Mouse (Mus musculus) left cerebral cortex, adult 8-10 months (tissue): ENCODE data around the gene Zfp13. TPM values are rescaled to one million over a fixed set of nuclear protein-coding genes. Genes with fewer than 3 reads are reported as not detected.

ENCODE experiments used
- DNase-seq, 2 experiments: peaks; one replicate each; pipeline ENCODE4 v3.0.0; 2022; ENCODE audit warnings: low spot score in 2 of 2
- total RNA-seq, 4 experiments: library from RNA; stranded (reverse); gene quantifications; 2 replicates each; pipeline ENCODE4 v1.2.4; 2022

Zfp13 gene
- total RNA-seq, 4 experiments from 2014 or later: 20.6 to 32.1 (median 27.1) TPM

- DNase-seq: no peak
These were observed 48.4 kb downstream of the Zfp13 start for GRCm38 (mm10) chr17:23550856-23551255.

DNA sequence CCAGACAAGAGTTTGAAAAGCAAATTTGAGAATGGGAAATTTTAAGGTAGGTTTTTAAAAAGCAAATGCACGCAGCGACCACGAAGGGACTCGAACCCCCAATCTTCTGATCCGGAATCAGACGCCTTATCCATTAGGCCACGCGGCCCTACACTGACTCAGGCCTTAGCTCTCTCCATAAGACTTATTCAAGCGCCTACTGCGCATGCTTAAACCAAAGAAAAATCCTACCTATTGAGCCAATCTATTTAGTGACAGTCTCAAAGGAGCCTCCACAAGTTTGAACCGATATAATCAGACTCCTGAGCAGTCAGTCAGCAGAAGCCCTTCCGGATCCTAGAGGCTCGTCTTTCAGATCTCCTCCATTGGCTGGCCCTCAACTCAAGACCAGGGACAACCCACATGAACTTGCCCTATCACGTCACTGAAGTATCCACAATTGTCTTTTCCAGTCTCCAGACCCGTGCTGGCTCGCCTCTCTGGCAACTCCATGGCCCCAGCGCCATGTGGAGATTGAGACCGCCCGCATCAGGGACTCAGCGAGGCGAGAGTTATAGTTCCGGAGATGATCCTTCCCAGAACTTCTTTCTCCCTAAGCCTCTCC, 49.0 kb downstream of the Zfp13 start:
- peak; percentile 87 to 100 for DNase-seq

- peak; percentile 12 to 34 for DNase-seq
These were observed 49.8 kb downstream of the Zfp13 start for GRCm38 (mm10) chr17:23549441-23549840.

- peak; percentile 75 to 96 for DNase-seq
These were observed 50.7 kb downstream of the Zfp13 start for GRCm38 (mm10) chr17:23548615-23549014.

GRCm38 (mm10) chr17:23547681-23548443, 51.4 kb downstream of the Zfp13 start:
- peak in 1 of 2 experiments; percentile 2 for DNase-seq

DNA sequence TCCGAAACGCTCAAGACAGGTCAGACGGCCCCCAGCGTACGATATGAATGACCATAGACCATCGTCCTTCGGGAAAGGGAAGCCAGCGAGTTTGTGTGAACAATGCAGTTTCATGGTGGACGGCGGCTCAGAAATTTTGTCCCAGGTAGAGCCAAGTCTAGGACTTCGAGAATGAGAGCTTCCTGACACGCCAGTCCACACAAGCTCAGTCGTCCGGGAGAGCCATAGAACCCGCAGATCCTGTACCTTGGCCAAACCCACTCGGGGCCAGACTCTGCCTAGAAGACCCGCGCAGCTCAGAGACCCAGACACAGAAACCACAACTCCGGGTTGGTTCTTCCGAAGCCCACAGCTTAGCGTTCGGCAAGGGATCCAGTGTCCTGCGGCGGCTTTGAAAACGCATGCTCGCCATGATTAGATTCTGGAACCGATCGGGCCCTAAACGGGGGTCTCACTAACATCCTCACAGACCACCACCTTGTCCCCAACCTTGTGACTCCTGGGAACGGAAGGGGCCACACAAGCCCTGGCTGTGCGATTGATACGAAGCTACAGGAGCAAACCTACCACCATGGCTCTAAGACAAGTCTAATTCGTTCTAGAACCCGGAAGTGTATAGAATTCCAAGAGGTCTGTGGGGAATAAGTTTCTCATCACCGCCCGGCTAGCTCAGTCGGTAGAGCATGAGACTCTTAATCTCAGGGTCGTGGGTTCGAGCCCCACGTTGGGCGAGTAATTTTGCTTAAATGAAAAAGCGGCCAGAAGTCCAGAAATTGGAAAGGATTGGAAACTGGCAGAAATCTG, 52.4 kb downstream of the Zfp13 start:
- DNase-seq: peak; percentile 75 to 98

DNA sequence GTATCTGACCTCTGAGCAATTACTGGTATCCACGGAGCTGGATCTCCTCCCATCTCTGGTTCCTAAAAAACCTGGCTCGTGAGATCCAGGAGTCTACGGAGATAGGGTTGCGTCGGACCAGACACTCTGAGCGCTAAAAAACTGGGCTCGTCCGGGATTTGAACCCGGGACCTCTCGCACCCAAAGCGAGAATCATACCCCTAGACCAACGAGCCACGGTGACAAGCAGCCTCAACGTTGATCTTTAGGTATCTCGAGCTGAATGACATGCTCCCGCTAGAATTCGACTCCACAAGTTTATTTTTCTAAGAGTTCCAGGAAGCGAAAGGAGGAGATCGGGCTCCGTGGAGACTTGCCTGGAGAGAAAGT, 53.0 kb downstream of the Zfp13 start:
- peak; percentile 47 to 86 for DNase-seq

DNA sequence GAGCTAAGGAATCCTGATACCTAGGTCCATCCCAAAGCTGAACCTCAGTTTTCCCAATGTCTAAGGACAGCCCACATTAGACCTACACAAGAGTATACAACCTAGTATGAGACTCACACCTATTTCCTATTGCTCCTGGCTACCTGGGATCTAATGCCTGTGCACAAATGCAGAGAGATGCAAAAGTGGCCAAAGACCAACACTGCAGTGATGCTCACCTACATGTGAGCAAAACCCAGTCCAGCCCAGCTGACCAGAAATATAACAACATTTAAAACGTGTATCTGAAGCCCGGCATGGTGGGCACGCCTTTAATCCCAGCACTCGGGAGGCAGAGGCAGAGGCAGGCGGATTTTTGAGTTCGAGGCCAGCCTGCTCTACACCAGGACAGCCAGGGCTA, 53.4 kb downstream of the Zfp13 start:
- DNase-seq: peak in 1 of 2 experiments; percentile 1

GRCm38 (mm10) chr17:23544766-23545165, 54.5 kb downstream of the Zfp13 start:
- DNase-seq: no peak

DNA sequence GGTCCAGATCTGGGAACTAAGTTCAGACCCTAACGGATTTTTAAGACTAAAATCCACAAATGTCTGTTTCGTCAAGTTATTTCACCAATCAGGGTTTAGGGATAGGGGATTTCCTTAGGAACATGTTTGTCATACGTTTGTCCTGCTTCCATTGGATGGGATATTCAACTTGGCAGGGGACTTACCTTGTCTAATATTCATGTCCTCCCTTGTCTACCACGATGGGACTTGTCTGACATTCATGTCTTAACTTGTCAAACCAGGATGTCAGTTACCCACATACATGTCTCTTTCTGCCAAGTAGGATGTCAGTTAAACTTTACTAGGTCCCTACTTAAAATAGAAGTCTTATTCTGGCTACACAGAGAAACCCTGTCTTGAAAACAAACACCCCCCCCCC, 55.3 kb downstream of the Zfp13 start:
- DNase-seq: no peak

DNA sequence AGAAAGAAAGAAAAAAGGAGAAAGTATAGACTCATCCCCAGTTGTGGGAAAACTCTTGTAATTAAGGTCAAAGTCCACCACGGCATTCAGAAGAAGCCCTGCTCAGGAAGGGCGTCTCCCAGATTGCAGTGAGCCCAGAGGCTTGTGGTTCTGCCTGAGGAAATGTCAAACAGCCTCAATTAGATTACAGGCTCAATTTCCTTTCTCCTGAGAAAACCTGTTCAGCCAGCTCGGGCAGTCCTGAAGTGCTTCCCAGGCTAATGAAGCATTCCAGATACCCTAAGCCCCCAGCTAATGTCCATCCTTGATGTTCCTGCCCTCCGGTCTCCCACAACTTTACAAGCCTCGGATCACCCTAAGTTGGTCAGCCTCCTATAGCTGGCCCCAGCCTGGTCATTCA, 56.0 kb downstream of the Zfp13 start:
- no peak for DNase-seq

GRCm38 (mm10) chr17:23542835-23543234, 56.5 kb downstream of the Zfp13 start:
- DNase-seq: peak in 1 of 2 experiments; percentile 1

DNA sequence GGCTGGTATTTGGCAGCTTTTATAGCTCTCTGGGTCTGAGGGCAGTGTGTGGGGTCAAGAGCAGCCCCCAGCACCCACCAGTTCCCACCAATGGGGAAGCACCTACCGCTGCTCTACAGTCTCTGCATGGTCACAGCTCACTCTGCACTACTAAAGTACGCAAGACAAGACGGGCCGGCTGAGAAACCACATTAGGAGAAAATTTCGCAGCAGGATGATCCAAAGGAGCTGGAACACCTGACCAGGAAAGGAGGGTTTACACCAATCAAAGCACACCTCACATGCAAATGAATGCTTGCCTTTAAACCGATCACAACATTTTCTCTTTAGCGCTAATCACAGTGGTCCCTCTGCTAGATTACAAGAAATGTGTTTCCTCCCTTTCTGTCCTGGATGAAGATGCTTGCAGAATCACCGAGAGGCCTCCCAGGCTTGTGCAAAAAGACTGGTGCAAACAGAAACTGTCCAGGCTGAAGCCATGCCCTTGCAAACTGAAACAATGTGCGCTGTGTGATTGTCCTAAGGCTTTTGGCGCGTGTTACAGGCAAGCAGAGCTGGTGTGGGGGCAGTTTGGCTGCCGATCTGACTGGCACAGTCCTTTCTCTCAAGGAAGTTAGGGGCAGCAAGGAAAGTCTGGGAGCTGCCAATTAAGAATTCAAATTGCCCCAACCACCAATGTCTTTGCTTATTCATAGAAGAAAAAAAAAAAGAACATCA, 57.1 kb downstream of the Zfp13 start:
- DNase-seq: peak in 1 of 2 experiments; percentile 2

DNA sequence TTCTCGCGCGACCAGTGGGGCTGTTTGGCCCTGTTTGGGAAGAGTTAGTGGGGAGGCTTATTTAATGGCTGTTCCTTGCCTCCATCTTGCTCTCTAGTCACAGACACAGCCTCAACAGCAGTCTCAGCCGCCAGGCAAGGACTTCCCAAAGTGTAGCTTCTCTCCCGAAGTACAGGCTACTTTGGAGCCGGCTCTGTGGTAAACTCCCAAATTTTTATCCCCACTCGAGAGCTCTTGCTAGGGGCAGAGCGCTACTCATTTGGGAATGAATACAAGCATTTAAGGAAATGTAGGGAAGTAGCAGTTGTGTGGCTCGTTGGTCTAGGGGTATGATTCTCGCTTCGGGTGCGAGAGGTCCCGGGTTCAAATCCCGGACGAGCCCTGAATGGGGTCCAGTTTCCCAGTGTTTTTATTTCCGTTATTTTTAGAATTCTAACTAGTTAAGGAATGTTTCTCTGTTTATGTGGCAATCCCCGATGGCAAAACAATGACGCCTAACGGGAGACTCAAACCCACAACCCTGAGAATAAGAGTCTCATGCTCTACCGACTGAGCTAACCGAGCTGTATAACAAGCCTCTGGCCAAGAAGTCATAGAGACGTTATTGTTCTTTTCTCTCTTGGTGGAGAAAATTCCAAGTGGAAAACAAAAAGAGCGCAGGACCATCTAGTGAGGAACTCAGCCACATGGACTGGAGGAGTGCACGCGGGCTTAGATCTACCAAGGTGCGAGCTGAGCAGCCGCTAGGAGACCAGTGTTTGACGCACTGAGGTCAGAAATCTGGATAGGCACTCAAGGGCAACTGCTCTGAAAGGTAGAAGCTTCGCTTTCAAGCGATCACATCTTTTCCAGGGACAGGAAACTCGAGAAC, 58.4 kb downstream of the Zfp13 start:
- peak in 1 of 2 experiments; percentile 29 for DNase-seq

DNA sequence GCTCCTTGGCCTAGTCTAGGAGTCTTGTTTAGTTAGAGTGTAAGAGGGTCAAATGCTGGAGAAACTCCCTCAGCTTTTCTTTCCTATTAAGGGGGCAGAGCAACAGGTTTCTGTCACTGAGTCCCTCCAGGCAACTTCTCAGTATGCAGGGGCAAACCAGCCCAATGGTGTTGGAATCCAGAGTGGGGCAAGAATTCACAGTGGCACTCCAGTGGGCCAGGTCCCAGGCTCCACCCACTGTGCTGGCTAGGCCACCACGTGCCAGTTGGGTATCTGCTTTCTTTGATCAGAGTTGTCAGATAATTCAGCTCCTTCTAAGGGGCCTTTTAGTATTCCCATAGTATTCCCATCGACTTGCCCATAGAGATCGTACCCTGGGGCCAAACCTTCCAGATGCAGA, 59.2 kb downstream of the Zfp13 start:
- no peak for DNase-seq

- DNase-seq: no peak
These were observed 59.7 kb downstream of the Zfp13 start for GRCm38 (mm10) chr17:23539608-23540007.

- DNase-seq: peak in 1 of 2 experiments; percentile 3
These were observed 60.8 kb downstream of the Zfp13 start for GRCm38 (mm10) chr17:23538299-23539015.

DNA sequence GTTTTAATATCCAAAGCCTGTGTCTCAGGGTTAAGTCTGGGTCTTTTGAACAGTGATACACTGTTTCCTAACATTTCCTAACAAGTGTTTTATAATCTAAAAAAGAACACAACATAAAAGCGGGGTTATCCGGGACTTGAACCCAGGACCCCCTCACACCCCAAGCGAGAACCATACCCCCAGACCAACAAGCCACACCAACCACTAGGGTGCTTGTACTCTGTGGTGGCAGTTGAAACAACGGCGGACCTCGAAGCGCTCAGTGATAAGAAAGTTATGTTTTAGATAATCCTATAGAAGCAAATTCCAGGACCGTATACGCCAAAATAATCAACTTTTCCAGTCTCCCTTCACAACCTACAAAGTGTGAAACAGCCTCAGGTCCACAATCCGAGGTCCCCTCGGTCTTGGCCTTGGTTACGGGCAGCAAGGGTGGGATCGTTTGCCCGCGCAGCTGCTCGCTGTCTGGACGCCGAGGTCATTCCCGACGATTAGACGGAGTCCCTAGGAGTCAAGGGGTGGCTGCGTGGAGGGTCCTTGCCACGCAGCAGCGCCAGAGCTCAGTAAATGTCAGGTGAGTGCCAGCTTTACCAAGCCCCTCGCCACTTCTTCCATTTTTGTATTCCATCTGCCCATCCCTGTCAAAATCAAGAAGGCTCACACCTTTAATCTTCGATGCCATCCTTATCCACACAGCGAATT, 61.6 kb downstream of the Zfp13 start:
- DNase-seq: peak in 1 of 2 experiments; percentile 1
